ENCODE assay signal across 17 mouse cellular contexts in genomic region chr1:193001587-193001986, GRCm38 (mm10). TPM values are rescaled to one million over a fixed set of nuclear protein-coding genes. Genes with fewer than 3 reads are reported as not detected.
DNase-seq lines count a peak whose midpoint lies in the region; ATAC-seq lines count a peak whose summit lies in the region.
"Had no signal": no experiment of that assay in that cellular context is flagged by ENCODE, and none has a peak within 500 bp of the region (broad histone marks: within the 10 kb centered on the region; RNA-seq: fewer than 3 reads in every experiment).

No protein-coding gene starts in this region.

- no peak overlapping the region for H3K9ac ChIP-seq in heart, embryonic 11.5 days (ENCODE audit: low read depth, low read length)
- H3K9ac ChIP-seq in intestine, embryonic 16.5 days (ENCODE audit: low read depth, low read length): no peak overlapping the region
- H3K9ac ChIP-seq: forebrain, embryonic 12.5 days; limb, embryonic 13.5 days had no signal

- H3K4me3 ChIP-seq in heart, embryonic 11.5 days (ENCODE audit: low read depth, low read length): no peak overlapping the region
- no peak overlapping the region for H3K4me3 ChIP-seq in intestine, embryonic 16.5 days (ENCODE audit: low read length)
- H3K4me3 ChIP-seq: forebrain, embryonic 12.5 days; limb, embryonic 13.5 days had no signal

- no peaks in the 10 kb centered on the region for H3K4me1 ChIP-seq in heart, embryonic 11.5 days (ENCODE audit: control insufficient read depth, insufficient read depth, low read length)
- H3K4me1 ChIP-seq in intestine, embryonic 16.5 days (ENCODE audit: control insufficient read depth, insufficient read depth, low read length): no peaks in the 10 kb centered on the region
- H3K4me1 ChIP-seq: forebrain, embryonic 12.5 days; limb, embryonic 13.5 days had no signal

- ATAC-seq in heart, embryonic 11.5 days (replicated peaks; ENCODE audit: insufficient number of reproducible peaks, low FRiP score, low TSS enrichment): peak; percentile 85
- peak; percentile 90 for ATAC-seq in intestine, embryonic 16.5 days
- ATAC-seq in megakaryocyte progenitor cell, adult 5-6 weeks (replicated peaks; ENCODE audit: poor library complexity): peak; percentile 76
- ATAC-seq: hindbrain, postnatal 0 days had no signal

- WGBS in heart, embryonic 11.5 days (ENCODE audit: insufficient replicate concordance): 49% methylated on average over 2 of the region's 2 CpGs
- WGBS in intestine, embryonic 16.5 days: 62% methylated on average over 2 of the region's 2 CpGs

- 0 out of 2 replicates have a peak overlapping the region, but pooled peaks have one; percentile 54 for H3K27ac ChIP-seq in heart, embryonic 11.5 days (ENCODE audit: low read depth, low read length)
- no peak overlapping the region for H3K27ac ChIP-seq in intestine, embryonic 16.5 days (ENCODE audit: low read length)
- H3K27ac ChIP-seq: forebrain, embryonic 12.5 days; hindbrain, postnatal 0 days; limb, embryonic 13.5 days; macrophage had no signal

- no peaks in the 10 kb centered on the region for H3K27me3 ChIP-seq in heart, embryonic 11.5 days (ENCODE audit: control insufficient read depth, insufficient read depth, low read length)
- H3K27me3 ChIP-seq in intestine, embryonic 16.5 days (replicated peaks; ENCODE audit: control insufficient read depth, insufficient read depth, low read length): no peaks in the 10 kb centered on the region
- H3K27me3 ChIP-seq: forebrain, embryonic 12.5 days; limb, embryonic 13.5 days had no signal

- H3K4me2 ChIP-seq in heart, embryonic 11.5 days: no peak overlapping the region
- no peak overlapping the region for H3K4me2 ChIP-seq in intestine, embryonic 16.5 days (ENCODE audit: low read depth, low read length)
- H3K4me2 ChIP-seq: forebrain, embryonic 12.5 days; limb, embryonic 13.5 days had no signal

- no peaks in the 10 kb centered on the region for H3K36me3 ChIP-seq in heart, embryonic 11.5 days (ENCODE audit: control insufficient read depth, insufficient read depth, low read length)
- H3K36me3 ChIP-seq in intestine, embryonic 16.5 days (ENCODE audit: control insufficient read depth, insufficient read depth, low read length): no peaks in the 10 kb centered on the region
- H3K36me3 ChIP-seq: forebrain, embryonic 12.5 days; limb, embryonic 13.5 days had no signal

- no peak for DNase-seq in heart, adult 11 months
- DNase-seq in MEL-GATA-1-ER (ENCODE audit: extremely low read depth, low read depth): peak; percentile 80
- no peak for DNase-seq in spleen, adult 18-20 months
- DNase-seq in gastrocnemius, postnatal 25 days: no peak
- no peak for DNase-seq in left cerebral cortex, postnatal 25 days (ENCODE audit: low spot score in 2 of 2)
- DNase-seq: B cell, adult 2 months; cerebellum, adult 9-11 months; gastrocnemius, postnatal 14 days; kidney, postnatal 14 days had no signal

- intact Hi-C loops in left cerebral cortex, postnatal 25 days (cut with DNase I): no loop called here

- no peaks in the 10 kb centered on the region for H3K9me3 ChIP-seq in heart, embryonic 11.5 days (replicated peaks; ENCODE audit: control insufficient read depth, low read length)
- H3K9me3 ChIP-seq in intestine, embryonic 16.5 days (ENCODE audit: control insufficient read depth, low read length): no peaks in the 10 kb centered on the region
- H3K9me3 ChIP-seq: forebrain, embryonic 12.5 days; limb, embryonic 13.5 days had no signal

RNA-seq across cellular contexts. Expression of gene Syt14, which starts 34.0 kb away (rescaled TPM):
- 2.3 and 2.4 TPM in 2 replicates for polyA plus RNA-seq in heart, embryonic 11.5 days (2014; fragmentation: Nextera tagmentation; extraction: Ambion mirVana)
- polyA plus RNA-seq in intestine, embryonic 16.5 days (2015; fragmentation: Nextera tagmentation; extraction: Ambion mirVana): 1.3 and 1.4 TPM in 2 replicates
- 0.02 TPM in 1 of 2 replicates, not detected in the other for total RNA-seq in megakaryocyte progenitor cell, adult 5-6 weeks (2015)
- total RNA-seq in megakaryocyte progenitor cell, adult 5-6 weeks (2017): 0.03 TPM in 1 of 2 replicates, not detected in the other
- total RNA-seq in gastrocnemius, postnatal 25 days (2021): under 1 TPM; 0.08 to 0.20 TPM
- 10 to 100 TPM; 25.4 to 26.5 TPM for total RNA-seq in left cerebral cortex, postnatal 25 days (2021)
- total RNA-seq: monocyte, adult 5-6 weeks had no signal
- polyA plus RNA-seq: macrophage had no signal

Comparison
In these comparisons a context has a peak if more than half of its experiments do, and no peak if none do; other contexts are left out.
1. RNA of gene Syt14, which starts 34.0 kb away (total RNA-seq): 25.4 to 26.5 TPM in left cerebral cortex, postnatal 25 days; 0.08 to 0.20 TPM in gastrocnemius, postnatal 25 days and 0.02 to 0.03 TPM in megakaryocyte progenitor cell, adult 5-6 weeks; every median in the first group is over 10 times any median in the second.
2. Peak in every context shown above with its lines, with median percentiles within 50 percentile points of each other: ATAC-seq.